Mouse (Mus musculus) lung, postnatal 0 days (tissue): ENCODE results near the gene Dlgap4.

Experiments used
- CTCF ChIP-seq: IDR thresholded peaks from 2 replicates; pipeline ENCODE4 v1.5.1; 2016; ENCODE audit warnings: antibody characterized with exemption, mild to moderate bottlenecking
- EP300 ChIP-seq: IDR thresholded peaks from 2 replicates; pipeline ENCODE4 v1.6.1; 2016; ENCODE audit warnings: antibody characterized with exemption, mild to moderate bottlenecking, control low read depth

DNA sequence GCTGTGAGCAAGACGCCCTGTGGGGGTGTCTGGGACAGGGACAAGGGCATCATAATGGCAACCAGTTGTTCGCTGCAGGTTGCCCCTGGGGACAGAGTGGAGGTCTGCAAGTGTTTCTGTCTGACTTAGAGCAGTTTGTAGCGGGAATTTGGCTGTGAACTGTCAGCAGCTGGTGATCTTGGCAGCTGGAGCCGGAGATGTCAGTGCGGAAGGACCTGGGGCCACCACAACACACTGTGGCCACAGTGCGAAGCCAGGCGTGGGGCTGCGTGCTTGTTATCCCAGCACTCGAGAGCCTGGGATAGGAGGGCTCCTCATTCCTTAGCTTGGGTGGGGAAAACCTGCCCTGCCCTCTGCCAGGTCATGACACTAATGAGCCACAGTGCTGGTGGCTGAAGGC lies 84.7 kb downstream of the Dlgap4 start:
- no peak for TF ChIP-seq CTCF
- no peak for TF ChIP-seq EP300
